Mouse (Mus musculus) layer of hippocampus, postnatal 10 days (tissue): ENCODE measurements around the gene Rnf152. TPM values are rescaled to one million over a fixed set of nuclear protein-coding genes. Genes with fewer than 3 reads are reported as not detected.

ENCODE experiments used
- DNase-seq, 2 experiments: peaks; one replicate each; pipeline ENCODE4 v3.0.0; 2021; ENCODE audit warnings: low spot score in 2 of 2
- total RNA-seq, 2 experiments: library from RNA; stranded (reverse); gene quantifications; 2 replicates each; pipeline ENCODE4 v1.2.3; 2021

The Rnf152 gene
- total RNA-seq, 2 experiments from 2014 or later: 9.4 to 10.9 TPM

DNA sequence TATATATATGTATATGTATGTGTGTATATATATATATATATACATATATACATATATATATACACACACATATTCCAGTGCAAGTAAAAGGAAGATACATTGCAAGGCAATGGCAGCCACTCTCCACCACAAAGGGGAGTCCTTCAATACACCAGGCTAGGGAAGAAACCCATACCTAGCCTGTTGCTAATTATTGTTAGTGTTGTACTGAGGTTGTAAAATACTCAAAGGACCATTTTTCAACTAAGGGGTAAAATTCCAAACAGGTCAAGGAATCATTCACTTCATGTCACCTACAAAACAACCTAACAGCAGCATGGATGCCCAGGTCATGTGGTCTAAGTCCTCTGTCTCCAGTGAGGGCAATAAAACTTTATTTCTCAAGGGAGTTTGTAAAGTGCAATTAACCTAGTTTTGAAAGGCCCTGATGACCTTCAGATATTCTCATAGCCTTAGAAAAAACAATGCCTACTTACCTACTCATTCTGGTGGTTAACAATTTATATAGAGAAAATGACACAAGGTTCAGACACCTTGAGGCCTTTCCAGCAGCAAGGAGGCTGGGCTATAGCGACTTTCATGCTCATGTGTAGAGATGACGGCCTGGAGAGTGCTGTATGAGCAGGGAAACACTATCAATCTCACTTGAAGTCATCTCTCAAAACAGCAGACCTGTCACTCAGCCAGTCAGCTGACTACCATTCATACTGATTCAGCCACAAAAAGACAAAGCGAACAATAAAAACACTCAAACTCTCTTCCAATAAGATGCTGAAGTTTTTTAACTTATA, 42.3 kb downstream of the Rnf152 start:
- no peak for DNase-seq

DNA sequence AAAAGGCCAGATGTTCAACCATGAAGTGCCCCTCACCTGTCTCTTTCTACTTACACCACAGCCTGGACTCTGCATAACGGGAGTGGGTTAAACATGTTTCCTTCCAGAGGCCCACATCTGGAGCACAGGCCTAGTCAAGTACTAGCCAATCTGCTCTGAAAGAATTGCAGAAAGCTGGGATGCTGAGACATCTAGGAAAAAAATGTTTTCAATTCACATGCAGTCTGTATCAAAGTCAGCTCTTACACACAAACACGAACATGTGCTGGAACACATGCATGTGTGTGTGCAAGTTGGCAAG, 44.0 kb downstream of the Rnf152 start:
- no peak for DNase-seq

DNA sequence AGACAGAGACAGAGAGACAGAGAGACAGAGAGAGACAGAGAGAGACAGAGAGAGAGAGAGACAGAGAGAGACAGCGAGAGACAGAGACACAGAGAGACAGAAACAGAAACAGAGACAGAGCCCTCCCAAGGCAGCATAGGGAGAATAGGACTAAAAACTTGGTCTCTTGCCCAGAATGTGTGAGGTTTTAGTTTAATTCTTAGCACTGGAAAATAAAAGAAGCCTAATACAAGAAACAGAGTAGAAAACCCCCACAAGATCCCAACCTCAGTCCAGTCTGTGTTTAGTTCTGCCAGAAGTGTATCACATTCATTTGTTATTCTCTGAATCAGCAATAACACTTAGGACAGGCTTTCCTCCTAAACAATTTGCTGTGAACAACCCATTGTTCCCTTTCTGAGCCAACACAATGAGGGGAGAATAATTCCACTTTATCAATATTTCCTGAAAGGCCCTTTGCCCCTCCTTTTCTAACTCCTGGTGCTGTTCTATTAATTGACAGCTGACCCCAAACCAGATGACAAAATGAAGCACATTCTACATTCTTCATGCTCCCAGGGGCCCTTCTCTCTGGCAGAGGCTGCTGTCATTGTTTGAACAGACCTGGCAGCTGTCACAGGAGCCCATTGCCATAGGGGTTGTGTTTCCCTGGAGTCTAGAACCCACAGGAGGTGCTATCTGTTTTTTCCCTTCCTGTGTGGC, 44.5 kb downstream of the Rnf152 start:
- no peak for DNase-seq

DNA sequence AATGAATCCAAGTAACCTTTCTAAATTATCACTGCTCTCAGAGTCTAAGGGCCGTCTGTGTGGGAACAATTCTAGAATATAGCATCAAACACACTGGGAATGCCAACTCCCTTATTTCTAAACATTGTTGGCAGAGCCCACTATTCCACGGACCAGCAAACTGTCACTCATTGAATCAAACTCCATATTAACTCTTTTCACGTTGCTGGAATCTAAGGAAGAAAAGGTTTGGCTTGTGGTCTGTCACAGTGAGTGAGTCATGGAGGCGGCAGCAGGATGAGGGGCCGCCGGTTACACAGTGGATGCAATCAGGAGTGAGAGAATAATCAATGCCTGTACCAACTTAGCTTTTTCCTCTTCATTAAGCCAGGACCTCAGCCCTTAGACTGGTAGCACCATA, 54.3 kb downstream of the Rnf152 start:
- DNase-seq: no peak

DNA sequence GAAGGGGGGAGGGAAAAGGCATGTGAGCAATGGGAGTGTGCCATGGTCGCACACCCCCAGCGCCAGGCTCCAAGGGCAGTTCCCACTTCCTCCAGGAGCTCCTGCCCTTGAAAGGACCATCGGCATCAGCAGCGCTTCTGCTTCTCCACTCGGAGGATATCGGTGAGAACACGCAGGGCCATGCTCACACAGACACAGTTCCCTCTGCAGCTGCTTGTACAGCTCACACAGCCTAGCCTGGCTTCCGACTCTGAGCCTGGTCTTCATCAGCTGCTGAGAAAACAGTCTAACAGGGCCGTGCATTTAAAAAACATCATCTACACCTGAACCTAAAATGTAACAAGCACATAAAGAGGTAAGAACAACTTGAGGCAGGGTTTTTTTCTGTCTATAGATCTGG, 54.7 kb downstream of the Rnf152 start:
- DNase-seq: peak; percentile 11 to 17

DNA sequence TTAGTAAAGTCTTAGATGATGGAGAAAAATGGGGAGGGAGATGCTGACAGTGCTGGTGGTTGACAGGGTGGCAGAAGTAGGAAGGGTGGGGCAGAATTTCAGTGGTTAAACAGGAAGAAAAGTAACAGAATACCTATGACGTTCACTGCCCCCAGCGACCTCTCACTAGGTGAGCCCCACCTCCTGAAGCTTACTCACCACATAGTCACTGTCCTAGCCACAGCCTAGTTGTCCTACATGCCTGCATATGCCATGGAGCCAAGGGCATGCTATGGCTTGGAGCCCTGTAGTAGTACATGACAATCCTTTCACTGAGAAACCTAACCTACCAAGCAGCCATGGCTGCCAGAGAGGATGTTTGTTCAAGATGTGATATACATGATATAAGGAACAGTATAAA, 64.7 kb downstream of the Rnf152 start:
- DNase-seq: no peak

DNA sequence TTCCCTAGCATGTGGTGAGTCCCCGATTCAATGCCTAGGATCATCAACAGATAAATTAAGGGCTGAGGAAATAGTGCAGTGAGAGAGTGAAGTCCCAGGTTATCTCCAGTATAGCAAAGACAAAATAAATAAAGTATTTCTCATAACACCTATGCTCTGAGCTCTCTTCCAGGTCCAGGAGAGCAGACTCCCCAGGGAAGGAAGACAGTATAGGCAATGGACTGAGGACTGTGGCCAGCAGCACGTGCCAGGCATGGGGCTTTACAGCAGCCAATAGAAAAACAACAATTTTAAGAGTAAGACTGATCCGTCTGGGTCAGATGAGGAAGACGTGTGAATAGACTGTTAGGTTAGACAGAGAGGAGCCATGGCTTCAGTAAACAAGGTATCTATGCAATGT, 69.0 kb downstream of the Rnf152 start:
- no peak for DNase-seq

DNA sequence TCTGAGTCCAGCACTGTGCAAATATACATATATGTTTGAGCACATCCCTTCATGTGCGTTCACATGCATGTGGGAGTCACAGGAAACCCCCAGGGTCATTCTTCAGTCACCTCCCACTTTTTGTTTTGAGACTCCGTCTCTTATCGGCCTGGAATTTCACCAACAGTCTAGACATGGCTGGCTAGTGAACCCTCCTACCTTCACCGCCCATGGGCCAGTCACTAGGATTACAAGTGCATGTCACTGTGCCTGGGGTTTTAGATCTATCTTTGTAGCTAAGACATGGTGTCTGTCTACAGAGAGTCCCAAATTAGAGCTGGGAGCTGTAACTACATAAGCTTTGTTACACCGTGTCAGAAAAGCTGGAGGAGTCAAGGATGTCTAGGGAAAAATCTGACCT, 69.6 kb downstream of the Rnf152 start:
- no peak for DNase-seq

DNA sequence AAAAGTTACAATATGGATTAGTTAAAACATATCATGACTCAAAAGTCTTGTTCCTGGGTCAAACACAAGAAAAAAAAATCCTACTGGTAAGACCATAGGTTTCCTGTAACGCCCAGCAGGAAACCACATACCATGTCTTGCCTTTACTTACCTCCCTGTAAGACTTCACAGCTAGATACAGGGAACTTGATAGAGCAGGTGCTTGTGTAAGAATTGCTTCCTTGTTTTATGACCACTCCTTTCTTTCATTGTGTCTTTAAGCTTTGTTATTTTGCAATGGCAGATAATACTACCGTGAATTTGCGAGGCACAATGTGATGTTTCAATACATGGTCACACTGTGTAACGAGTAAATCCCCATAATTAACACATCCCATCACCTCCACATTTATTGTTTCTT, 71.5 kb downstream of the Rnf152 start:
- no peak for DNase-seq

DNA sequence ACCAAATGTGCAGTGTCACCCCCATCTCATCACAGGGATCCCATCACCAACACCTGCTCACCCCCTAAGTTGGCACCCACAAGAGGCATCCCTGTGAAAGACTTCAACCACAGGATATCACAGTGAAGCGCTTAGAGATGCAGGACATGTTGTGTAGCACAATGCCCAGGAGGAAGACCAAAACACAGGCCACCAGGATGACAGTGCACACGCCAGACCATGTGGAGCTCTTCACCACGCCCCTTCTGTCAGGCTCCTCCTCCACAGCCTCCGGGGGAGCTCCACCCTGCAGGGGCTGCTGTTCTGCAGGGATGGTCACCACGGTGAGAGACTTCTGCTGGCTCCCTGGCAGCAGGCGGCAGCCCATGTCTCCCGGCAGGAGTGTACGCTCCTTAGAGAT, 72.4 kb downstream of the Rnf152 start:
- no peak for DNase-seq

DNA sequence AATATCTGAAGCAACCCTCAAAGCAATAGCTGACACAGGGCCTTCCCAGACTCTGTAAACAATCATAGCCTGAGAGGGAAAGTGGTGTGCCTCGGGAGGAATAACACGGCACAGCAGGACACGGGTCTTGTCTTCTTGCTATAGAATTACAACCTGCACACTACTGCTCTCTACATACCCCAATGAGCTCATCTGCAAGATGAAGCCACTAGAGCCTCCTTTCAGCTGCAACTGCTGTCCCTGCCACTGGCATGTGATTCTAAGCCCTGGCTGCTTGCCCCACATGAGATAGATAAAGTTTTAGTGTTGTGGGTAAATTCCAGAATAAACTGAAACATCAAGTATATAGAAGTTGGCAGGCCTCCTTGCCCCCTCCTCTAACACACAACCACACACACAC, 75.2 kb downstream of the Rnf152 start:
- no peak for DNase-seq

DNA sequence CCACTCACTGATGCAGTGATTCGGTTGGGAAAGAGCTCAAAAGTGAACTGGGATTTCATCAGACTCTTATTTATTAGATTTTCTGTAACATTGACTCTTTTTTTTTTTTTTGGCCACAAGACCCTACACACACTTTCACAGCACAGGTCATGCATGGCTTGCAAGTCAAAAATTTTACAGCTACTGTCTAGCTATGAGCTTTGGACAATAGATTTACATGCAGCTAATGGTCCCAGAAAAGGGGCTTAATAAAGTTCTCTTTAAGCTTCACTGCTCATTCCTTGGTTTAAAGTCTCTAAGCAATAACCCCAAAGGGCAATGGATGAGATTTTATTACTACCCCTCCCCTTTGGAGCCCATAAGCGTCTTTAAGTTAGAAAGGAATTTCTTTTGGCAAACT, 76.3 kb downstream of the Rnf152 start:
- DNase-seq: no peak

DNA sequence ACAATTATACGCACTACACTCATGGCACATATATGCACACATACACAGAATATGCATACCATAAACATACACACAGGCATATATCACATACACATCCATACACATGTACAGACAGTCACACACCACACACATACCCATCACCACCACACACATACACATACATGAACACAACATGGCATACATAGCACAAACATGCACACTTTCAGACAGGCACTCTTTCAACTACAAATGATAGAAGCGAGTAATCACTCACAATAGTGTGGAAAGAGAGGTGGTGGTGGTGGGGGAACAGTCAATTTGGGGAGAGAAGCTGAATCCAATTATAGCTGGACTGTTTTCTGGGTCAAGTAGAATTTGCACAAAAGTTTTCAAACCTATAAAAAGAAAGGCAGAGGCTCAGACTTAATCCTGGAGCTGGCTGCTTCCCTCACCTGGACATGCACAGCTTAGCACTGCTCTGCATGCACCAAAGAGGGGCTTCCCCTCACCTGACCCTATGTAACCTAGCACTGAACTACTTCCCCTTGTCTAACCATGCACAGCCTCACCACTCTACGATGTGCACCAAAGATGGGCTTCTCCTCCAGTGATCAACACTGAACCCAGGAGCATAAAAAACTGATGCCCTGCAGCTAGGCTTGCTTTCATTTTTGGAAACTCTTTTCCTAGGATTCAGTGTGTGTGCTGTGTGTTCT, 81.9 kb downstream of the Rnf152 start:
- no peak for DNase-seq

DNA sequence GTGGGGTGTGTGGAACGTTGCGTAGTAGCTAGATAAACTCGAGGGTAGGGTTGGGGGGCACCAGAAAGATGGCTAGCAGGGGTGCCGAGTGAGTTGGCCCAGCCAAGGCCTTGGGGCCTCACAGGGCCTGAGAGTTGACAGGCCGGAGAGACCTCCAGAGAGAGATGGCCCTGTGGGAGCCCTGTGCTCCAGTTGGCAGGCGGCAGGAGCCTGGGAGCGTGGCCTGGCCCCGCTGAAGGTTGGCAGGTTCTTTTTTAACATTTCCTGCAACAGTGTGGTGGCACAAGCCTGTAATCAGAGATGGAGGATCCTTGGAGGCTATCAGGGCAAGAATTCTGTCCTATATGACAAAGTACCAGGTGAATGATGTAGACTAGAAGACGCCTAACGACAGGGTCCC, 85.4 kb downstream of the Rnf152 start:
- no peak for DNase-seq

DNA sequence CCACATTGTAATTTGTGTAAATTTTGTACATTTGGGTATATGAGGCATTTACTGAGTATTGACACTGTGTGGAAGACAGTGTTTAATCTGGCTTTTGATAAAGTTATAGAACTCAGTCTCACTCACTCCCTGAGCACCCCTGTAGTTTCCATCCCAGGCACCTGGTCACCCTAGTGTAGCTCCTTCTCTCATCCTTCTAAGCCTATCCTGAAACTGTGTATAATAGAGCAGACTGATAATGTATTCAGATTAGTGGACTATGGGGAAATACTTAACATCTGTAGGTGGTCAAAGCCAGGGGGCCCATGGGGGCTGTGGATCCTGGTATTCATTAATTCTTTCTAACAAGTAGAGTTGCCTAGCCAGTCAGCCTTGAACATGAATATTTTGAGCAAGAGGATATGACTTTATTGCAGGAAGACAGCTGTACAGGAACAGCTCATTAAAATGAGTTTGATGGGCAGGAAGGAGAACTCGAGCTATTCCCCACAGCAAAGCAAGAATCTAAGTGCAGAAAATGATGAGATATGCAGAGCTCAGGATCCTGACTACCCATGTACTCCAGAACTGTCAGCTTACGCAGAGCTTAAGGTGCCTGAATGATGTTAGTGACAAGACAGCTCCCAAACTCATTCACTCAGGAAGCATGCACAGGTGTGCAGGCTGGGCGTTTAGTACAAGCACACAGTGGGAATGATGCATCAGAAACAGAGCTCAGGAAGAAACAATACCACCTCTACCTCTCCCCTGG, 93.1 kb downstream of the Rnf152 start:
- DNase-seq: no peak

DNA sequence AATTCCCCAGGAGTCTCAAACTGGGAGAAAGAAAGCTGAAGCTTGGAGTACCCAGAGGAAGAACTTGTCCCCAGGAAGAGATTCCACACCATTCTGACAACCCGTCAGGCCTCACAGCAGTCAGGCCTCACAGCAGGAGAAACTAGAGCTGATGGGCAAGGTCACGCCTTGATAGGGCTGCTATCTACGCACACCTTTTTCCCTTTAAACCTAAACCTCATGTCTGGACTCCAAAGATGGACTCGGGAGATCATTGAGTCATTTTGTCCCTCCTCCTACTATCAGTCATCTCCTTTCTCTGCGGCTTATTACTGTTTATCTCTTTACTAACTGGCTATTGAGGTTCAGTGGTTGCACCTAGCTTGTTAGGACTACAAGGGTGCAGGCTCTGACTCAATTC, 96.3 kb downstream of the Rnf152 start:
- DNase-seq: no peak

DNA sequence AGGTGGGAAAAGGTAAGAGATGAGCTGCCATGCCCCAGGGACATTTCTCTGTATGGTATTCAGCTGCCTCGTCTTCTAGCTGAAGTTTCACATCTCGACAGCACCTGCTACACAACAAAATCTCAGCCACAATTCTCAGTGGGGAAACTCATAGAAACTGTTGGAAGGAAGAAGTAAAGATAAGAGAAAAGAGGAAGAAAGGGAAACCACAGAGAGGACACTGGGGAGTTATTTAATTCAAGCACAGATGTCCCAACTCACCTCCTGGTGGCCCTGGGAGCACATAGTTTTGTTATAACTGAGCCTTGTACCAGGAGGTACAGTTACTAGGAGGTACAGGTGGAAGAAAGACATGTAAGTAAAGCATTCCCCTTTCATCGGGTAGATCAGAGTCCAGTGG, 99.3 kb downstream of the Rnf152 start:
- DNase-seq: no peak

DNA sequence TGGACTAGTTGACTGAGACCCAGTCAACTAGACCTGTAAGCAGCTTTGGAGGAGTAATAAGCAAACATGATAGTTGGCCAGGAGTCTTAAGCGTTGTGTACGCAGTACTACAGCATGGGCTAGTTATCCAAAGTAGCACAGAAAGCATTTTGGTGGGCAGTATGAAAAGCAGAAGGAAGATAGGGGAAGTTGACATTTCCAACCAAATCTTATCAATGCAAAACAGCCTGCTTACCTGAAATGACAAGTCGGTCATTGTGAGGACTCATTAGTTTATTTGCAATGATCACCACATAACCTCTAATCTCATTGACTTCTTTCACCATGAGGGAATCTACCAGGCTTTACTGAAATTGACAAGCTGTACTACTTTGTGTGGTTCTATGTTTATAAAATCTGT, 107.3 kb downstream of the Rnf152 start:
- no peak for DNase-seq

DNA sequence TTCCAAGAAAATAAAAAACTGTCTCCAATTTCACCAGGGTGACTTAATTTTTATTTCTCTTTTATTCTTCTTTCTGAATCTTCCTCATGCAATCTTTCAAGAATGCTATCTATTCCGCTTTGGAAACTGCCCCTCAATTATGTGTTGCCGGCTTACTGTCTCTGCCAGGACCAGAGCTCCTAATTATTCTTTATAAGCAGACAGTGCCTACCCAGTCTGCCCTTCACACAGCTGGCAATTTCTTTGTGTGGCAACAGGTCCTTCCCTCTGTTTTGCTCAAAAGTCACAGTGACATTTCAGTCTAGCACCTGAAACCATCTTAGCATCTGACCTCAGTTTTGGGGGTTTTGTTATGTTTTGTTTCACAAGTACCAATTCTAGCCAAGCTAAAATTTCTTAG, 109.9 kb downstream of the Rnf152 start:
- no peak for DNase-seq

DNA sequence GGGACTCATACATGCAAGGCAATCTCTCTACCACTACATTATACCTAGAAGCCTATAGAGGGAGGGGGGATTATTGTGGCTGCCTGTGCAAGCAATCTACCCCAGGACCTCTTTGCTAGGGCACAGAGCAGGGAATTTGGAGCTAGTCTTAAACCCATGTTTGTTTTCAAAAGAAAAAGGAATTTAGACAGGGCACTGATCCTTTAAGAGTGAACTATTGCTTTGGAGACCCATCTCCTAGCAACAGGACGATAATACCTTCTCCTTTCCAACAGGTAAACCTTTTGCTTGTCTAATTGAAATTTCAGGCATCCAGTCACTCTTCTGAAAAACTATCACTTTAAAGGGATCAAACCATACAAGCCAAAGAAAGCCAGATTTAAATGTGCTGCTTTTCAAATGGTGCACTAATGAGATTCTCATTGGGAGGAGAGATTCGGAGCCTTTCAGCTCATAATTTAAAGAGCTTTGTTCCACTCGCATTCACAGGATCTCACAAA, 110.4 kb downstream of the Rnf152 start:
- DNase-seq: no peak

DNA sequence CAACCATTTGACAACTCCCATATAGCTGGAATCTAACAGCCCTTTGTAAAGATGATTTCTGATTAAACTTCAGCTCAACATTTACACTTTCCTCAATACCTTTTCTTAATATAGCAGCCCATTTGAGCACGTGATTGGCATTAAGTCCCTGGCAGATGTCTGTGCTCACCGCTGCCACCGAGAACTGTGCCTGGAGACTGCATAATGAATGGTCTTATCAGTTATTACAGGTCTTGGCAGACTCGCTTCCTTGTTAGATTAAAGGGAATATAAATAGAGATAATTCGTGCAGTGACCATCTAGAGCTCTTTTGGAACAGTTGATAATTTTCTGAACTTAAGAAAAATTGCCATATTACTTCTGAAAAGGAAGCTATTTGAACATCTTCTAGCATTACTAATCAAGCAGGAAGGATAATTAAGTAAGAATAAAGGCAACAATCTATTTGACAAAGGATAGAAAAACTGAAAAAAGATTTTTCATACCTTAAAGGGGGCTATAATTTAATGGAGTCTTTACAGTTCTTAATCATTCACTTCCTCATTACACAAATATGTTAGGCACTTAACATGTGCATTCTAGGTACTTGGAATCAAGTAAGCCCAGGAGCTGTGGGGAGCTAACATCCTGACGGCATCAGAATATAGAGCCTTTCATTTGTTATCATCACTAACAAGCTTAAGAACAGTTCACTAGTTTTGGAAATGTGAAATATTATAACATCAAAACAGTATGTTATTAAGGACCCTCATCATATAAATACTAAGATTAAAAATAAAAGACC, 113.0 kb downstream of the Rnf152 start:
- DNase-seq: no peak
